Mouse (Mus musculus) midbrain, embryonic 10.5 days (tissue): Measurements from ENCODE around the gene Fnbp1. TPM values are rescaled to one million over a fixed set of nuclear protein-coding genes. Genes with fewer than 3 reads are reported as not detected.

ENCODE experiments used
- DNase-seq: peaks from one replicate; pipeline ENCODE4 v3.0.0-alpha.2; 2017; ENCODE audit warnings: low spot score
- H3K27ac ChIP-seq: fragments of 300-500 bp; sonication (generic); replicated peaks from 2 replicates; pipeline ENCODE4 v1.5.1; 2016; ENCODE audit warnings: mild to moderate bottlenecking
- H3K27me3 ChIP-seq: fragments of 300-500 bp; sonication (generic); 2 replicates; pipeline ENCODE4 v1.6.1; 2016; ENCODE audit warnings: low read depth, mild to moderate bottlenecking; ENCODE audit not compliant: poor library complexity, severe bottlenecking
- H3K36me3 ChIP-seq: fragments of 300-500 bp; sonication (generic); 2 replicates; pipeline ENCODE4 v1.6.1; 2016; ENCODE audit warnings: mild to moderate bottlenecking, moderate library complexity
- H3K4me1 ChIP-seq: fragments of 300-500 bp; sonication (generic); 2 replicates; pipeline ENCODE4 v1.6.1; 2016
- H3K4me3 ChIP-seq: fragments of 300-500 bp; sonication (generic); 2 replicates; pipeline ENCODE4 v1.5.1; 2016; ENCODE audit warnings: mild to moderate bottlenecking, moderate library complexity
- H3K9me3 ChIP-seq: fragments of 300-500 bp; sonication (generic); replicated peaks from 2 replicates; pipeline ENCODE4 v1.6.1; 2016; ENCODE audit warnings: mild to moderate bottlenecking
- WGBS: fragments of 180-500 bp; shearing (Covaris S2); methylation state at CpG from one replicate; pipeline ENCODE4 v1.1.7; 2016; 5-methylcytosine and 5-hydroxymethylcytosine counted together
- polyA plus RNA-seq: library from polyadenylated mRNA; unstranded; fragments of >200 nt; fragmentation: Nextera tagmentation; extraction: Ambion mirVana; gene quantifications from 2 replicates; pipeline ENCODE4 v1.2.1, GENCODE M21; 2016

The Fnbp1 gene
- polyA plus RNA-seq, 1 experiment from 2014 or later = 11.8 TPM

DNA sequence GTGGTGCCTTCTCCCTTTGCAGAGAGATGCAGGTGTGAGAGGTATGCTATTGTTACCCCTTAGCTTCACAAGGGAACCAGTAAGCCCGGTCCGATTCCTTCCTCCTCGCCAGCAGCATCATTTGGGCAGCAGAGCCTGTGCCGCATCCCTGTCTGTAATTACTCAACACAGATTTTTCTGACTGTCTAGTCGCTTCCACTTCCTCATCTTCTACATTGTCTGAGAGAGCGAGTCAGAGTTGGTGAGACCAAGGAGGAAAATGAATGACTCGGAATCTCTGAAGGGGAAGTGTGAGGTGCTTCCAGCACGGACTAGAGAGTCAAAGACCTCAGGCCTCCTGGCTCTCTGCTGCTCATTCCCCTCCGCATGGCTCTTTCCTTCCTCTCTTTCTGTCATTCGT, 89.4 kb downstream of the Fnbp1 start:
- DNase-seq = no peak
- Histone ChIP-seq H3K27ac (no peak overlapping the region), H3K4me3 (no peak overlapping the region), H3K36me3 (peaks cover 61% of the 10 kb centered on the region), H3K4me1 (no peaks in the 10 kb centered on the region), H3K9me3 (no peaks in the 10 kb centered on the region), H3K27me3 (no peaks in the 10 kb centered on the region)
- 90% methylated on average over 10 of the region's 10 CpGs for WGBS

- Histone ChIP-seq H3K27me3 (no peaks in the 10 kb centered on the region), H3K9me3 (no peaks in the 10 kb centered on the region), H3K4me3 (no peak overlapping the region), H3K4me1 (no peaks in the 10 kb centered on the region), H3K36me3 (peaks cover 22% of the 10 kb centered on the region), H3K27ac (no peak overlapping the region)
- DNase-seq = no peak
- 92% methylated on average over 6 of the region's 6 CpGs for WGBS
Observed at GRCm38 (mm10) chr2:31048037-31048436, 93.8 kb downstream of the Fnbp1 start.

- H3K4me1 ChIP-seq = no peaks in the 10 kb centered on the region
- peaks cover 20% of the 10 kb centered on the region for H3K36me3 ChIP-seq
- no peaks in the 10 kb centered on the region; the same call in 1 of the 2 replicates for H3K9me3 ChIP-seq
- WGBS = 100% methylated on average over 1 of the region's 1 CpGs
- no peak for DNase-seq
- H3K4me3 ChIP-seq = no peak overlapping the region
- no peak overlapping the region for H3K27ac ChIP-seq
- H3K27me3 ChIP-seq = no peaks in the 10 kb centered on the region
Observed at GRCm38 (mm10) chr2:31043856-31044255, 98.0 kb downstream of the Fnbp1 start.

- no peak overlapping the region for H3K4me3 ChIP-seq
- no peaks in the 10 kb centered on the region for H3K27me3 ChIP-seq
- peaks cover 27% of the 10 kb centered on the region for H3K36me3 ChIP-seq
- H3K27ac ChIP-seq = no peak overlapping the region
- H3K4me1 ChIP-seq = no peaks in the 10 kb centered on the region
- 93% methylated on average over 6 of the region's 6 CpGs for WGBS
- H3K9me3 ChIP-seq = no peaks in the 10 kb centered on the region; the same call in 1 of the 2 replicates
- DNase-seq = no peak
Observed at GRCm38 (mm10) chr2:31042881-31043280, 98.9 kb downstream of the Fnbp1 start.

DNA sequence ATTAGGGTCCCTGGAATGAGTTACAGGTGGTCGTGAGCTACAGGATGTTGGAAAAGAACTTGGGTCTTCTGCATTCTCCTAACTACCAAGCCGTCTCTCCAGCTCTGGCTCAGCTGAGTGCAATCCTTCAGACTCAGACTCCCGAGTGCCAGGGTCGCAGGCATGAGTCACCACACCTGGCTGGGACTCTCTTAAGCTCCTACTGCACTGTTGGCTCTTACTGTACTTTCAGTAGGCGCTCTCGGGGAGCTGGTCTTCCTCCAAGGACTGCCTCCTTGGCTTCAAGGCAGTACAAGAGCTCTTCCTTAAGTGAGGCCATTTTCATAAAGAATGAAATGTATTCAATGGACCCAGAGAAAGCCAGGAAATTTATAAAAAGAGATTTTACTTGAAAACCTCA, 100.4 kb downstream of the Fnbp1 start:
- DNase-seq = no peak
- Histone ChIP-seq H3K4me1 (no peaks in the 10 kb centered on the region), H3K9me3 (no peaks in the 10 kb centered on the region; the same call in 1 of the 2 replicates), H3K36me3 (peaks cover 34% of the 10 kb centered on the region), H3K27ac (no peak overlapping the region), H3K27me3 (no peaks in the 10 kb centered on the region), H3K4me3 (no peak overlapping the region)
- WGBS = 90% methylated on average over 6 of the region's 6 CpGs

DNA sequence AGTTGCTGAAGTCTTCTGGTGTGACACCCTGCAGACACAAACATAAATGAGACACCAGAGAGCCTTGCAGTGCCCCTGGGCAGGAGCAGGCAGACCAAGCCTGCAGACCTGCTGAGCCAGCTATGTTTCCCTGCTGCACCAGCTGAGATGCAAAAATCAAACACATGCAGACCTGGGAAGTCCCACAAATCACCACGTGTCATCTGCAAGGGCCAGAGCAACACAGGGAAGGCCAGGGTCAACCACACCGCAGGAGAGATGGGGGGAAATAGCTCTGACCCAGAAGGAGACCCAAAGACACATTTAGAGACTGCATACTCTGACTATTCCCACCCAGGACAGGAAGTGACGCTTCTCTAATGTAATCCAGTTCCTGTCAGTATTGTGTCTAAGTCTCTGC, 101.3 kb downstream of the Fnbp1 start:
- H3K4me1 ChIP-seq = no peaks in the 10 kb centered on the region
- WGBS = 90% methylated on average over 3 of the region's 3 CpGs
- H3K36me3 ChIP-seq = peaks cover 39% of the 10 kb centered on the region
- no peak overlapping the region for H3K4me3 ChIP-seq
- DNase-seq = no peak
- H3K9me3 ChIP-seq = no peaks in the 10 kb centered on the region; the same call in 1 of the 2 replicates
- no peaks in the 10 kb centered on the region for H3K27me3 ChIP-seq
- no peak overlapping the region for H3K27ac ChIP-seq

- 96% methylated on average over 3 of the region's 3 CpGs for WGBS
- Histone ChIP-seq H3K27me3 (no peaks in the 10 kb centered on the region), H3K27ac (no peak overlapping the region), H3K9me3 (no peaks in the 10 kb centered on the region; the same call in 1 of the 2 replicates), H3K4me1 (no peaks in the 10 kb centered on the region), H3K36me3 (peaks cover 44% of the 10 kb centered on the region), H3K4me3 (no peak overlapping the region)
- DNase-seq = no peak
Observed at GRCm38 (mm10) chr2:31040043-31040442, 101.8 kb downstream of the Fnbp1 start.

- Histone ChIP-seq H3K9me3 (no peaks in the 10 kb centered on the region; the same call in 1 of the 2 replicates), H3K27me3 (no peaks in the 10 kb centered on the region), H3K27ac (no peak overlapping the region), H3K4me1 (no peaks in the 10 kb centered on the region), H3K4me3 (no peak overlapping the region), H3K36me3 (peaks cover 75% of the 10 kb centered on the region)
- 93% methylated on average over 6 of the region's 6 CpGs for WGBS
- DNase-seq = no peak
Observed at GRCm38 (mm10) chr2:31036811-31037210, 105.0 kb downstream of the Fnbp1 start.

GRCm38 (mm10) chr2:31031972-31032371, 109.8 kb downstream of the Fnbp1 start:
- WGBS = 90% methylated on average over 7 of the region's 7 CpGs
- Histone ChIP-seq H3K27me3 (no peaks in the 10 kb centered on the region), H3K36me3 (peaks cover 77% of the 10 kb centered on the region), H3K4me3 (no peak overlapping the region), H3K9me3 (no peaks in the 10 kb centered on the region; the same call in 1 of the 2 replicates), H3K4me1 (peaks cover 7% of the 10 kb centered on the region), H3K27ac (no peak overlapping the region)
- no peak for DNase-seq

- no peak overlapping the region for H3K4me3 ChIP-seq
- H3K27me3 ChIP-seq = no peaks in the 10 kb centered on the region
- 79% methylated on average over 8 of the region's 8 CpGs for WGBS
- H3K9me3 ChIP-seq = no peaks in the 10 kb centered on the region
- H3K27ac ChIP-seq = no peak overlapping the region
- peaks cover 30% of the 10 kb centered on the region for H3K36me3 ChIP-seq
- no peak for DNase-seq
- H3K4me1 ChIP-seq = peaks cover 9% of the 10 kb centered on the region
Observed at GRCm38 (mm10) chr2:31026642-31027041, 115.2 kb downstream of the Fnbp1 start.

- Histone ChIP-seq H3K27ac (no peak overlapping the region), H3K27me3 (no peaks in the 10 kb centered on the region), H3K4me1 (peaks cover 9% of the 10 kb centered on the region), H3K36me3 (peaks cover 32% of the 10 kb centered on the region), H3K9me3 (no peaks in the 10 kb centered on the region), H3K4me3 (no peak overlapping the region)
- no peak for DNase-seq
- WGBS = 90% methylated on average over 3 of the region's 3 CpGs
Observed at GRCm38 (mm10) chr2:31025458-31025857, 116.3 kb downstream of the Fnbp1 start.

DNA sequence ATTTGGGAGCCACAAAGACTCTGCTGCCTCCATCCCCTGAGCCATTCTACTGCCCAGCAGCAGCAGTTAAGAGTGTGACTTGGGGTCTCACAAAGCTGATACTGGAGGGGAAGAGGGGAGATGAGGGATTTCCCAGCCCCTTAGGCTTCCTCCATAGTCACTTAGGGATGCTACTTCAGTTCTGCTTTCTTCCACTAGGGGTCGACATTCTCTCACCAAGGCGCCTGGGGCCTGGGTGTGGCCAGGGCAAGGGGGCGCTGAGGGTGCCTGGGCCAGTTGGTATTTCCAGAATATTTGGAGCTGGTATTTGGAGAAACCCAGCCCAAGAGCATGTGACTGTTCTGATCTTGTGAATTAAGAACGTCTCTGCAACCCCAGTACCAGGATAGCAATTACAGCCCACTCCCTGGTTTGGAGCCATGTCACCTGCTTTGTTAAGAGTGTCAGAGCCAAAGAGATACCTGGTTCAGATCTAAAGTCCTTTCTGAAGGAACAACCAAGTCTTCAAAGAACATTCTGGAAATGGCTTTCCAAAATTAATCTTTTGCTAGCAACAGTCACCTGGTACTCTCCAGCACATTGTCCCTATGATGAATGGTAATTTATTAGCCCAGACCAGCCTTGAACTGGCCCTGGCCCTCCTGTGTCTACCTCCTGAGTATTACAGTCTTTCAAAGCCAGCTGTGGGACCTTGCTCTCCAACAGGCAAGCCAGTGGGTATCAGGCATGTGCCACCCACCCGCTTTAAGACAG, 117.0 kb downstream of the Fnbp1 start:
- H3K4me1 ChIP-seq = peaks cover 9% of the 10 kb centered on the region
- H3K27me3 ChIP-seq = no peaks in the 10 kb centered on the region
- peaks cover 32% of the 10 kb centered on the region for H3K36me3 ChIP-seq
- H3K9me3 ChIP-seq = no peaks in the 10 kb centered on the region
- no peak overlapping the region for H3K27ac ChIP-seq
- no peak overlapping the region for H3K4me3 ChIP-seq
- DNase-seq = peak; percentile 52
- 26% methylated on average over 5 of the region's 5 CpGs for WGBS

DNA sequence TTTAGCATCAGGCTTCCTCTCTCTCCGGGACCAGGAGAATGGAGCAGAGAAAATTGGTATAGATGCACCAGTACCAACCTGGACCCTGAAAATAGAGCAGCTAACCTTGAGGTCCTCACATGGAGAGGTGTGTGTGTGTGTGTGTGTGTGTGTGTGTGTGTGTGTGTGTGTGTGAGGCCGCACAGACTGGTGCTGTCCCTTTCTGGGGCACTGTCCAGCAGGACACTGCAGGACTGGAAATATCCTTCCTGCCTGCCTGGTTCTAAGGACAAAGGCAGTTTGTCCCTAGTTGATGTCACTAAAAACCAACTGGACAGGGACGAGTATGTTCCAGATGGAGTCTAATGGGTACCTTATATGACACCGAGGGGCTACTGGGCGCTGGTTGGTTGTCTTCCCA, 117.9 kb downstream of the Fnbp1 start:
- DNase-seq = no peak
- Histone ChIP-seq H3K27me3 (no peaks in the 10 kb centered on the region), H3K9me3 (no peaks in the 10 kb centered on the region), H3K27ac (no peak overlapping the region), H3K4me1 (peaks cover 9% of the 10 kb centered on the region), H3K36me3 (peaks cover 39% of the 10 kb centered on the region), H3K4me3 (no peak overlapping the region)
- 77% methylated on average over 5 of the region's 5 CpGs for WGBS
